Mouse (Mus musculus) embryo, embryonic 11 days (tissue): ENCODE results near the gene Pgm3.

ENCODE experiments used
- DNase-seq: peaks from one replicate; pipeline ENCODE4 v3.0.0-alpha.2; 2015

The Pgm3 gene

GRCm38 (mm10) chr9:86569314-86569910 is 2.2 kb downstream of the Pgm3 start:
- DNase-seq = no peak

GRCm38 (mm10) chr9:86560543-86560942 is 11.1 kb downstream of the Pgm3 start:
- DNase-seq = no peak

DNA sequence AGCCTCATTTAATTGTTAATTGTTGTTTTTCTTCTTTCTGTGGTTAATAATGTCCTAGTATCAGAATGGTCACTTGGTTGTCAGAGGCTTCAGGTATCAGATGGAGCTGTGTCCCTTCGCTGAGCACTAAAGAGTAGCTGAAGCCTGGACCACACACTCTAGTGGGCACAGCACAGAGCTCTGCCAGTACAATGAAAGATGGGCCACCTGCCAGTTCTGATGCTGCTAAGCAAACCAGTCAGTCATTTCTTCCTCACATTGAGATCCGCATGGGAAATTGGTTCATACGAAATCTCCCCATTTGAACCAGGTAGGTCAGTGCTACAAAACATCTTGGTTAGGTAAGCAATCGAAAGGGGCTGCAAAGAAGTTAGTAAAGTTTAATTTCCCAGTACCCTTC is 17.0 kb downstream of the Pgm3 start:
- no peak for DNase-seq

DNA sequence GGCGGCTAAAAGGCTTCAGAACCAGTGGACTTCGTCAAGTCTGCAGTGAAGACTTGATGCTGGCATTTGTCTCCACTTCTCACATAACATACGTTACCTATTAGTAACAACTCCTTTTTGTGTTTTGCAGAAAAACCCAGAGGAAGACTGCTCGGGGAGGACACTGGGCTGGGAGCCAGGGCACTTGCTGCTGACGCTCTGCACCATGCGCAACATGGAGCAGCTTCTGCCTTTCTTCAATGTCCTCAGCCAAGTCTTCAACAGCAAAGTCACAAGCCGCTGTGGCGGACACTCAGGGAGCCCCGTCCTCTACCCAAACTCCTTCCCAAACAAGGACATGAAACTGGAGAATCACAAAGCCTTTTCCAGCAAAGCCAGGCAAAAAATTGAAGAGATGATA is 17.8 kb downstream of the Pgm3 start:
- no peak for DNase-seq

DNA sequence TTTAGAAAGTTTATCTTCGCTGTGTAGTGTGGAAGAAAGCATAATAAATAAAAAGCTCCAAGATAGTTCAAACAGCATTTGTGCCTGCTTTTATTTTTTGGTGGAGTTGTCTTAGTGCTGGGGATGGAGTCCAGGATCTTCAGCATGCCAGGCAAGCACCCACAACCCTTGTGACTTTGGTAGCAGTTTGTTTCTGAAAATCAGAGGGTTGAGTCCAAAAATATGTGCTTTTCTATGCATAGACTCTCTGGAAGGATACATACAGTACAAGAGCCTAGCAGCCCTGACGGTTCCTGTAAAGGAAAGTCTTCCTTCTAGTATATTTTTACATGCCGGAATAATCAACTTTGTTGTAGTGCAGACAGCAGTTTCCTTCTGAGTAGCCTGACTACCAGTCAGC is 20.9 kb downstream of the Pgm3 start:
- no peak for DNase-seq

- DNase-seq = no peak
These were observed 21.9 kb downstream of the Pgm3 start for GRCm38 (mm10) chr9:86549637-86550162.

- no peak for DNase-seq
These were observed 27.1 kb downstream of the Pgm3 start for GRCm38 (mm10) chr9:86544559-86544958.

- DNase-seq = no peak
These were observed 28.2 kb downstream of the Pgm3 start for GRCm38 (mm10) chr9:86543451-86543850.

DNA sequence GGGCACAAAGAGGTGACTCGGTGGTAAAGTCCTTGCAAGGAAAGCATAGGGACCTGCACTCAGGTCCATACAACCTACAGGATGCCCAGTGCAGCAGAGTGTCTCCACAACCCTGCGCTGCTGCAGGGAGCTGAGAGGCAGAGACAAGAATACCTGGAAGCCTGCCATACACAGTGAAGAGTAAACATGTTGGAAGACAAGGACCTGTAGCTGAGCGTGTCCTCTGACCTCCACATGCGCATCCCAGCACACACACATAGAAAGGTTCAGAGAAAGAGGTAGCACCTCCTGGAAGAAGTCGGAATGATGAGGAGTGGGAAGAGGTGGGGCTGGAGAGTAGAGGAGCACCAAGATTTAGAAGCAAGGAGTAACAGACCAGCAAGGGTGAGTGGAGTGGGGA is 37.6 kb downstream of the Pgm3 start:
- no peak for DNase-seq

GRCm38 (mm10) chr9:86525600-86525999 is 46.0 kb downstream of the Pgm3 start:
- no peak for DNase-seq

DNA sequence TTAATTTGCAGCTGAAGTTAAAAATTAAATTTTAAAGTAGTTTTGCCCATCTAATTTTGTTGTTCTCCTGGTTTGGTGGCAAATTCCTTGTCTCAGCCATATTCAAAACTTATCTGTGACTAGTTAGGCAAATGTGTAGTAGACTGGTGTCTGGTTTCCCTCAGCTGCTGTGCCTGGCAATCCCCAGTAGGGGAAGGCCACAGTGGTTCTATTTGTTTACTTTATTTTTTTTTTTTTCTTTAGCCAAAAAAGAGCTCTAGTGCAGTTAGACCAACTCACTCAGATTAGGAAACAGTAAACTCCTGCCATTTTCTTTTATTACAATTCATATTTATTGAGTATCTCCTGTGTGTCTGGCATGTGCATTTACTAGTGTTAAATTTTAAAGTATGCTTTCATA is 49.3 kb downstream of the Pgm3 start:
- peak; percentile 5 for DNase-seq

- no peak for DNase-seq
These were observed 56.8 kb downstream of the Pgm3 start for GRCm38 (mm10) chr9:86514798-86515197.

DNA sequence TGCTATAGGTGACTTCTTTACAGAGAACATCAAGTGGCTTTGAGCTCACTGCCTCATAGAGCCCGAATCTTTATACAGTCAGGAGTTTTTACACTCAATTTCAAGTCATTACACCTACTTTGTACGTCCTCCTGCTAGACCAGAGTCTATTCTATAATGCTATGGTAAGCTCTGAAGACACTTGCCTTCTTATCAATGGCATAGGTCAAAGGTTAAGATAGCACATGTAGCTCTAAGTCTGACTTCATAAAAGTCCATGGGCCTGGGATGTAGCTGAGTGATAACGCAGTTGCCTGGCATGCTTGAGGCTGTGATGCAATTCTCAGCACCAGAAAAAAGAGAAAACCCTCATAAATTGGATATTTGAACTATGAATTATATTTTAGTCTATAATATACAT is 57.3 kb downstream of the Pgm3 start:
- DNase-seq = no peak

- peak; percentile 1 for DNase-seq
These were observed 57.9 kb downstream of the Pgm3 start for GRCm38 (mm10) chr9:86513733-86514132.

DNA sequence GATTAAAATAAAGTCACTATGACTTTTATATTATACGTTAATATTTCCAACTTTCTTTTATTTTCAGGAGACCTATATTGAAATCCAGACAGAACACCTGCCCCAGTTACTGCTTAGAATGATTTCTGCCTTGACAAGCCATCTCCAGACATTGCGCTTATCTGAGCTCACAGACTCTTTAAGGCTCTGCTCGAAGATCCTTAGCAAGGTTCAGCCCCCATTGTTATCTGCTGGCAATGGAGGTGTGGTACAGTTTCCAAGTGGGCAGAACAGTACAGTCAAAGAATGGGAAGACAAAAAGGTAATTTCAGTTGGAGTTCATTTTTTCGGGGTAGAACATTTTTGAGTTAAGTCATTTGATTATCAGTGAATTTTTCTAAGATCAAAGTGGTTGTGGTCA is 64.2 kb downstream of the Pgm3 start:
- no peak for DNase-seq
